Mouse (Mus musculus): ENCODE results near the gene Hist1h2ag.
A peak's percentile ranks its signal among the peaks of the same experiment; 100 is the strongest.

DNA sequence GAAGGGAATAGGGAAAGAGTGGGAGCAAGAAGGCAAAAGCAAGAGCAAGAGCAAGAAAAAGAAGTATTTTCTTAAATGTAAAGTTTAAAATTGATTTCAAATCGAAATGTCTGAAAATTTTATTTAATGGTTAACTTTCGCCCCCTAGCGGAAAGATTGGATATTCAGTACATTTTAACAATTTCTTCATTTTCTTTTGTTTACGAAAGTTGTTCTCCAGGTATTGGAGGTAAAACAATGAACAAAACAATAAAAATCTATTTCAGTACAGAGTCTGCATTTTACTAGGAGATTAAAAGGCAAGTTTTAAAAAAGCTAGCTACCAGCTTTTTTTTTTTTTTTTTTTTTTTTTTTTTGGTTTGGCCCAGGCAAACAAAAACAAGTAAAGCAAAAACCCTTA is 12.3 kb downstream of the Hist1h2ag start:
- TF ChIP-seq CTCF (IDR thresholded peaks at IDR 0.05; ENCODE audit: insufficient read depth, low read length) = peak; percentile 23; the same call in 1 of the 2 replicates
- TF ChIP-seq POLR2A (IDR thresholded peaks at IDR 0.05; ENCODE audit: borderline replicate concordance, extremely low read depth, low read depth, low read length) = no peak

All from lung, adult 2 months (tissue).